Mouse (Mus musculus) intestine, embryonic 16.5 days (tissue): Measurements from ENCODE around the gene Rbm46. TPM values are rescaled to one million over a fixed set of nuclear protein-coding genes. Genes with fewer than 3 reads are reported as not detected.

Experiments
- ATAC-seq: fragments of 200-750 bp; cut with Nextera tagmentation; 2 replicates; pipeline ENCODE4 v1.8.0; 2017; ENCODE audit warnings: moderate TSS enrichment, moderate library complexity
- H3K27ac ChIP-seq: fragments of 300-500 bp; sonication (generic); 2 replicates; pipeline ENCODE4 v1.5.1; 2014; ENCODE audit warnings: mild to moderate bottlenecking, low read length
- H3K27me3 ChIP-seq: fragments of 300-500 bp; sonication (generic); replicated peaks from 2 replicates; pipeline ENCODE4 v1.6.1; 2014; ENCODE audit warnings: low read length, control low read depth, mixed read lengths; ENCODE audit not compliant: control insufficient read depth, insufficient read depth
- H3K36me3 ChIP-seq: fragments of 300-500 bp; sonication (generic); 2 replicates; pipeline ENCODE4 v1.6.1; 2014; ENCODE audit warnings: low read length, control low read depth; ENCODE audit not compliant: control insufficient read depth, insufficient read depth
- H3K4me1 ChIP-seq: fragments of 300-500 bp; sonication (generic); 2 replicates; pipeline ENCODE4 v1.6.1; 2014; ENCODE audit warnings: low read length, control low read depth, mixed read lengths; ENCODE audit not compliant: control insufficient read depth, insufficient read depth
- H3K4me2 ChIP-seq: fragments of 300-500 bp; sonication (generic); 2 replicates; pipeline ENCODE4 v1.6.1; 2014; ENCODE audit warnings: low read depth, low read length, control low read depth
- H3K4me3 ChIP-seq: fragments of 300-500 bp; sonication (generic); 2 replicates; pipeline ENCODE4 v1.5.1; 2014; ENCODE audit warnings: mild to moderate bottlenecking, low read length
- H3K9ac ChIP-seq: fragments of 300-500 bp; sonication (generic); 2 replicates; pipeline ENCODE4 v1.6.1; 2014; ENCODE audit warnings: low read depth, low read length
- H3K9me3 ChIP-seq: fragments of 300-500 bp; sonication (generic); 2 replicates; pipeline ENCODE4 v1.6.1; 2016; ENCODE audit warnings: low read length, control low read depth; ENCODE audit not compliant: control insufficient read depth
- WGBS: fragments of 180-500 bp; shearing (Covaris S2); extraction: QIAGEN DNeasy Blood & Tissue Kit; methylation state at CpG from one replicate; pipeline ENCODE4 v1.1.7; 2014; 5-methylcytosine and 5-hydroxymethylcytosine counted together
- polyA plus RNA-seq: library from polyadenylated mRNA; unstranded; fragments of >200 nt; fragmentation: Nextera tagmentation; extraction: Ambion mirVana; gene quantifications from 2 replicates; pipeline ENCODE4 v1.2.1, GENCODE M21; 2015

Rbm46 gene
- 4.6 and 5.4 TPM in 2 replicates for polyA plus RNA-seq

DNA sequence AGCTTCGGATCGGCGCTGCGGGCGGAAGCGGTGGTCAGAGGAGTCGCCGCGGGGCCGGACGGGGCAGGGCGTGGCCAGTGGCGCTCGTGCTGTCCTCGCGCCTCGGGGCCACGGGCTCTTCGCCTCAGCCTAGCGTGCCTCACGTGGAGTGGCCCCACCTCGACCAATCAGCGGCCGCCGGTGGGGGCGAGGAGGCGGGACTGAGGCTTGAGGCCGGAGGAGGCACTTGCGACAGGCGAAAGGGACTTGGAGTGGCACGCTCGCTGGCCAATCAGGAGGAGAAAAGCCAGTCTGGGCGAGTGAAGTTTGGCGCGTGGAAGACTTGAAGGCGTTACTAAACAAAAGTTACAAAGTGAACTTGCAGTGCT is at the start of gene Rbm46:
TSS of gene Rbm46 (minus strand) at position 112 of the 368 bp plus-strand sequence.
- H3K27me3 ChIP-seq: peaks cover 15% of the 10 kb centered on the region
- peak within 1 kb of the TSS; percentile 52 for H3K4me3 ChIP-seq
- no peaks in the 10 kb centered on the region for H3K36me3 ChIP-seq
- H3K9ac ChIP-seq: peak within 1 kb of the TSS; percentile 57
- H3K9me3 ChIP-seq: peaks cover 5% of the 10 kb centered on the region
- peak; percentile 94 for ATAC-seq
- H3K27ac ChIP-seq: no peak within 1 kb of the TSS
- 15% methylated on average over 36 of the region's 36 CpGs for WGBS
- H3K4me1 ChIP-seq: 0 out of 2 replicates have a peak, but pooled peaks cover 7% of the 10 kb centered on the region
- peak within 1 kb of the TSS; percentile 82 for H3K4me2 ChIP-seq

GRCm38 (mm10) chr3:82915632-82916031 is 39.3 kb upstream of the Rbm46 start:
- no peaks in the 10 kb centered on the region for H3K9me3 ChIP-seq
- H3K4me1 ChIP-seq: no peaks in the 10 kb centered on the region
- no peak overlapping the region for H3K27ac ChIP-seq
- WGBS: 52% methylated on average over 1 of the region's 1 CpGs
- no peaks in the 10 kb centered on the region for H3K36me3 ChIP-seq
- H3K27me3 ChIP-seq: no peaks in the 10 kb centered on the region
- no peak overlapping the region for H3K9ac ChIP-seq
- no peak overlapping the region for H3K4me3 ChIP-seq
- no peak overlapping the region for H3K4me2 ChIP-seq
- ATAC-seq: no peak

- no peak overlapping the region for H3K27ac ChIP-seq
- H3K4me1 ChIP-seq: no peaks in the 10 kb centered on the region; the same call in 1 of the 2 replicates
- no peak overlapping the region for H3K4me2 ChIP-seq
- 79% methylated on average over 2 of the region's 2 CpGs for WGBS
- H3K9ac ChIP-seq: no peak overlapping the region
- no peak for ATAC-seq
- H3K4me3 ChIP-seq: no peak overlapping the region
- no peaks in the 10 kb centered on the region for H3K9me3 ChIP-seq
- no peaks in the 10 kb centered on the region; the same call in 1 of the 2 replicates for H3K27me3 ChIP-seq
- no peaks in the 10 kb centered on the region for H3K36me3 ChIP-seq
Measured at GRCm38 (mm10) chr3:82908671-82909070, 32.4 kb upstream of the Rbm46 start.

- peak overlapping the region; percentile 58 for H3K9ac ChIP-seq
- WGBS: 2% methylated on average over 31 of the region's 31 CpGs
- peak overlapping the region; percentile 84 for H3K4me2 ChIP-seq
- H3K27me3 ChIP-seq: no peaks in the 10 kb centered on the region; the same call in 1 of the 2 replicates
- peak; percentile 49 for ATAC-seq
- no peak overlapping the region for H3K27ac ChIP-seq
- H3K4me1 ChIP-seq: no peaks in the 10 kb centered on the region; the same call in 1 of the 2 replicates
- no peaks in the 10 kb centered on the region for H3K9me3 ChIP-seq
- H3K36me3 ChIP-seq: no peaks in the 10 kb centered on the region
- peak overlapping the region; percentile 56 for H3K4me3 ChIP-seq
Measured at GRCm38 (mm10) chr3:82904211-82904908, 28.1 kb upstream of the Rbm46 start.

DNA sequence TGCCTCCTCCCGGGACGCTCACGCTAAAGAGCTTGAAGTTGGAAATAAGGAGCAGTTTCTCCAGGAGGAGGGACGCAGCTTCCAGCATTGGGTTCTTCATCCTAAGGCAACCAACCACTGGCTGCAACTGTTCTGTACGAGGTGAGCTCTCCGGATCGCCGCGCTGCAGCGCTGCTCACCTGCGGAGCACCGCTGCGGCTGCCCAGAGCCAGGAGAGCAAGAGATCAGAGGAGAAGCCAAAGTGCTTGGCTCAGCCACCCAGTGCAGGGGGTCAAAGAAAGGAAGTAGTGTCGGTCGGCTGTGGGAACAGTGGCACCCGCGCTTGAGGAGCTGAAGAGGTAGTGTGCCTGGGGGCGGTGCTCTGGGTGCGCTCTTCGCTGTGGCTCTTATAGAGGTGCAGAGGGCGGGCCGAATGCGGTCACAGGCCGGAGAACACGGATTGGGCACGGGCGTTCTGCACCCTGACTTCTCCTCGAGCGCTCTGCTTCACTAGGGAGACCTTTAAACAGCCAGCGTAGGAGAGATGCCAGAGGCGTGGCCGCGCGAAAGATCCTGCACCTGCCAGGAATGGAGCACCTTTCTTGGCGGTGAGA is 27.4 kb upstream of the Rbm46 start, which contains the start of gene Lrat:
TSS of gene Lrat (minus strand) at position 361 of the 593 bp plus-strand sequence.
- peak within 1 kb of the TSS; percentile 56 for H3K4me3 ChIP-seq
- peak within 1 kb of the TSS; percentile 84 for H3K4me2 ChIP-seq
- H3K36me3 ChIP-seq: no peaks in the 10 kb centered on the region
- peak within 1 kb of the TSS; percentile 58 for H3K9ac ChIP-seq
- no peaks in the 10 kb centered on the region; the same call in 1 of the 2 replicates for H3K27me3 ChIP-seq
- H3K4me1 ChIP-seq: no peaks in the 10 kb centered on the region; the same call in 1 of the 2 replicates
- WGBS: under 1% methylated on average over 35 of the region's 35 CpGs
- H3K9me3 ChIP-seq: no peaks in the 10 kb centered on the region
- ATAC-seq: peak; percentile 94
- peak within 1 kb of the TSS; percentile 57 for H3K27ac ChIP-seq

GRCm38 (mm10) chr3:82902757-82903612 is 26.7 kb upstream of the Rbm46 start:
- 16% methylated on average over 20 of the region's 20 CpGs for WGBS
- no peaks in the 10 kb centered on the region for H3K36me3 ChIP-seq
- peak; percentile 86 for ATAC-seq
- peak overlapping the region; percentile 84 for H3K4me2 ChIP-seq
- H3K4me1 ChIP-seq: no peaks in the 10 kb centered on the region; the same call in 1 of the 2 replicates
- peak overlapping the region; percentile 58 for H3K9ac ChIP-seq
- H3K27ac ChIP-seq: peak overlapping the region; percentile 57; the same call in 1 of the 2 replicates
- no peaks in the 10 kb centered on the region for H3K9me3 ChIP-seq
- no peaks in the 10 kb centered on the region; the same call in 1 of the 2 replicates for H3K27me3 ChIP-seq
- H3K4me3 ChIP-seq: peak overlapping the region; percentile 56

DNA sequence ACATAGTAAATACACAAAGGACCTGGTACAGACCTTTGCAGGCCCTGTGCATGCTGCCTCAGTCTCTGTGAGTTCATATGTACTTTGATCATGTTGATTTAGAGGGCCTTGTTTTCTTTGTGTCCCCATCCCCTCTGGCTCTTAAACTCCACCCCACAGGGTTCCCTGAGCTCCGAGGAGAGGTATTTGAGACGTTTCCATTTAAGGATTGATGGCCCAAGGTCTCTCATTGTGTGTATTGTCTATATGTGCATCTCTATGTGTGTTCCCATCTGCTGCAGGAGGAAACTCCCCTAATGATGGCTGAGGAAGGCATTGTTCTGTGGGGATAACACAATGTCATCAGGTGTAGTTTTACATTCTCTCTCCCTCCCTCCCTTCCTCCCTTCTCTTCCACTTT is 12.6 kb upstream of the Rbm46 start:
- no peaks in the 10 kb centered on the region for H3K36me3 ChIP-seq
- no peaks in the 10 kb centered on the region for H3K9me3 ChIP-seq
- H3K27me3 ChIP-seq: no peaks in the 10 kb centered on the region
- H3K4me1 ChIP-seq: no peaks in the 10 kb centered on the region
- H3K4me3 ChIP-seq: no peak overlapping the region
- ATAC-seq: no peak
- H3K27ac ChIP-seq: no peak overlapping the region
- H3K4me2 ChIP-seq: no peak overlapping the region
- 23% methylated on average over 2 of the region's 2 CpGs for WGBS
- H3K9ac ChIP-seq: no peak overlapping the region

- Histone ChIP-seq H3K4me1 (0 out of 2 replicates have a peak, but pooled peaks cover 7% of the 10 kb centered on the region), H3K4me3 (no peak overlapping the region), H3K9ac (no peak overlapping the region), H3K9me3 (peaks cover 5% of the 10 kb centered on the region), H3K36me3 (no peaks in the 10 kb centered on the region), H3K4me2 (no peak overlapping the region), H3K27me3 (peaks cover 15% of the 10 kb centered on the region), H3K27ac (no peak overlapping the region)
- WGBS: 7% methylated on average over 4 of the region's 4 CpGs
- no peak for ATAC-seq
Measured at GRCm38 (mm10) chr3:82877258-82877657, 975 bp upstream of the Rbm46 start.
